Mouse (Mus musculus) C2C12 (cell line): ENCODE measurements around the gene Ccs.

ENCODE experiments used
- CEBPB ChIP-seq: IDR thresholded peaks from one replicate; pipeline ENCODE4 v1.6.1; 2011; ENCODE audit warnings: low read depth, mild to moderate bottlenecking, control low read depth, moderate library complexity
- CTCF ChIP-seq: IDR thresholded peaks from one replicate; pipeline ENCODE4 v1.5.1; 2011; ENCODE audit not compliant: control insufficient read depth, insufficient read depth, insufficient read length
- MAX ChIP-seq: IDR thresholded peaks from one replicate; pipeline ENCODE4 v1.6.1; 2011; ENCODE audit warnings: mild to moderate bottlenecking, control low read depth
- MYOD1 ChIP-seq: IDR thresholded peaks from one replicate; pipeline ENCODE4 v1.6.1; 2011; ENCODE audit warnings: low read depth; ENCODE audit not compliant: control insufficient read depth, insufficient read length
- USF1 ChIP-seq: IDR thresholded peaks from one replicate; pipeline ENCODE4 v1.6.1; 2011; ENCODE audit warnings: low read depth, mild to moderate bottlenecking, control low read depth, moderate library complexity

DNA sequence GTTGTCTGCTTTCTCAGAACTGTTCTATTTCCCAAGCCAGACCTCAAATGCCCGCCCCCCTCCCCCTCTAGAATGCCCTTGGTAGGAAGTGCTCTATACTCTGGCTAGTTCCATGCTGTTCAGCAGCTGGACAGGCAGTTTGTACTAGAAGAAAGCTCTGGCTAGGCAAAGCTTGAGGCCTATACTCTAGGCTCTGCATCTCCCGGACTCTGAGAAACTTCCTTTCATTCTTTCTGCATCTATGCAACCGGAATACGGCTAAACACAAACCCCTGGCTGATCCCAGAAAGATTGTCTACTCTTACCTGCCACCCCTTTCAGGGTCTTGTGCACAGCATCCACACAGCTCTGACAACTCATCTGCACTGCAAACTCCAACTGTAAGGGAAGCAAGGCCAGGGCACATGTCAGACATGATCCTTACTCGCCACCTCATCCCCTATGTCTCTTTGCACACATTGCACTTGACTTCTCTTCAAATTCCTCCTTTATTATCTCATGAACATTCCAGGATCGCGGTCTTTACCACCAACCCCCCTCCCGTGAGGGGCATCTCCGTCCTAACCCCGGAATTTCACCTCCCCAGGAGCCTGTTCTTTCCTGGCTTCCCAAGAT, 499 bp downstream of the Ccs start:
- no peak for TF ChIP-seq CTCF
- no peak for TF ChIP-seq CEBPB
- TF ChIP-seq MAX = no peak
- no peak for TF ChIP-seq MYOD1
- no peak for TF ChIP-seq USF1
